Mouse (Mus musculus): ENCODE data around the gene Stx11. TPM values are rescaled to one million over a fixed set of nuclear protein-coding genes. Genes with fewer than 3 reads are reported as not detected.
A peak's percentile ranks its signal among the peaks of the same experiment; 100 is the strongest.
"Not testable (repeated sequence)": the region's sequence is repeated elsewhere in the genome, so short reads cannot be mapped to it uniquely, and the experiment has no call there.

Stx11 gene
- polyA plus RNA-seq, 1 experiment from 2014 or later: 2.4 TPM

- no peak overlapping the region for H3K27ac ChIP-seq
- H3K27me3 ChIP-seq (ENCODE audit: insufficient read depth, low read length): no peaks in the 10 kb centered on the region
- peak overlapping the region; percentile 65 for H3K9ac ChIP-seq (ENCODE audit: low read depth, low read length)
- DNase-seq (ENCODE audit: low spot score) (peak; percentile 54), ATAC-seq (replicated peaks; ENCODE audit: low FRiP score, low read depth) (0 out of 2 replicates have a peak, but pooled peaks have one; percentile 14)
- H3K4me1 ChIP-seq (replicated peaks; ENCODE audit: insufficient read depth, low read length): no peaks in the 10 kb centered on the region
- H3K9me3 ChIP-seq (replicated peaks; ENCODE audit: low read length): no peaks in the 10 kb centered on the region
- peak overlapping the region; percentile 93 for H3K4me2 ChIP-seq (ENCODE audit: low read length)
- peak overlapping the region; percentile 71 for H3K4me3 ChIP-seq (replicated peaks; ENCODE audit: low read depth, low read length)
- 0 out of 2 replicates have a peak, but pooled peaks have one; percentile 10 for TF ChIP-seq CTCF (IDR thresholded peaks at IDR 0.05; ENCODE audit: low read depth)
- WGBS: 5% methylated on average over 29 of the region's 29 CpGs
- H3K36me3 ChIP-seq (ENCODE audit: insufficient read depth, low read length): no peaks in the 10 kb centered on the region
Observed at GRCm38 (mm10) chr10:12963362-12964147, 543 bp downstream of the Stx11 start.

- Histone ChIP-seq H3K27ac (no peak overlapping the region), H3K4me1 (replicated peaks; ENCODE audit: insufficient read depth, low read length) (no peaks in the 10 kb centered on the region), H3K9ac (ENCODE audit: low read depth, low read length) (no peak overlapping the region), H3K4me3 (replicated peaks; ENCODE audit: low read depth, low read length) (no peak overlapping the region), H3K9me3 (replicated peaks; ENCODE audit: low read length) (no peaks in the 10 kb centered on the region), H3K36me3 (ENCODE audit: insufficient read depth, low read length) (no peaks in the 10 kb centered on the region), H3K27me3 (ENCODE audit: insufficient read depth, low read length) (no peaks in the 10 kb centered on the region), H3K4me2 (ENCODE audit: low read length) (no peak overlapping the region)
- ATAC-seq (replicated peaks; ENCODE audit: low FRiP score, low read depth) (no peak), DNase-seq (ENCODE audit: low spot score) (no peak)
- no peak for TF ChIP-seq CTCF (IDR thresholded peaks at IDR 0.05; ENCODE audit: low read depth)
Observed at GRCm38 (mm10) chr10:12962238-12962637, 1.9 kb downstream of the Stx11 start.

- Histone ChIP-seq H3K4me1 (replicated peaks; ENCODE audit: insufficient read depth, low read length) (no peaks in the 10 kb centered on the region), H3K27me3 (ENCODE audit: insufficient read depth, low read length) (no peaks in the 10 kb centered on the region), H3K4me3 (replicated peaks; ENCODE audit: low read depth, low read length) (no peak overlapping the region), H3K9me3 (replicated peaks; ENCODE audit: low read length) (no peaks in the 10 kb centered on the region), H3K4me2 (ENCODE audit: low read length) (no peak overlapping the region), H3K36me3 (ENCODE audit: insufficient read depth, low read length) (no peaks in the 10 kb centered on the region), H3K9ac (ENCODE audit: low read depth, low read length) (no peak overlapping the region), H3K27ac (no peak overlapping the region)
- WGBS: 83% methylated on average over 8 of the region's 8 CpGs
- ATAC-seq (replicated peaks; ENCODE audit: low FRiP score, low read depth) (no peak), DNase-seq (ENCODE audit: low spot score) (no peak)
- TF ChIP-seq CTCF (IDR thresholded peaks at IDR 0.05; ENCODE audit: low read depth): no peak
Observed at GRCm38 (mm10) chr10:12961546-12961945, 2.6 kb downstream of the Stx11 start.

DNA sequence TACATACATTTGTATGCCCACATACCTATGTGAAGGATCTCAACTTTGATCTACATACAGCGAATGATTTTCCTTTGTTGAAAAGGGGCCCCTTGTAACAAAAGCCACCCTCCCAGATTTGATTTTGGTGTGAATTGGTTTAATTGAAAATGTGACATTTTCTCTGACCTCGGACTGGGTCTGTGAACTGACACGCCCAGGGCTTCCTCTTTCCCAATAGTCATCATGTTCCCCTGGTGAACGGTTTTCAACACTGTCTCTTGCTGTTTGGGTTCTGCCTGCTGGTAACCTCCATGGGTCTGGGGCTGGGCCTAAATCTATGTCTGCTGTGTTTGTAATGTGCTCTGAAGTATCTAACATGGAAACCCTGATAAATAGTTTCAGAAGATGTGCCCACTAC is 6.8 kb downstream of the Stx11 start:
- no peak overlapping the region for H3K27ac ChIP-seq
- 77% methylated on average over 4 of the region's 4 CpGs for WGBS
- no peak overlapping the region for H3K4me2 ChIP-seq (ENCODE audit: low read length)
- no peaks in the 10 kb centered on the region for H3K4me1 ChIP-seq (replicated peaks; ENCODE audit: insufficient read depth, low read length)
- DNase-seq (ENCODE audit: low spot score) (no peak), ATAC-seq (replicated peaks; ENCODE audit: low FRiP score, low read depth) (no peak)
- H3K36me3 ChIP-seq (ENCODE audit: insufficient read depth, low read length): no peaks in the 10 kb centered on the region
- H3K9me3 ChIP-seq (replicated peaks; ENCODE audit: low read length): no peaks in the 10 kb centered on the region
- no peaks in the 10 kb centered on the region for H3K27me3 ChIP-seq (ENCODE audit: insufficient read depth, low read length)
- H3K9ac ChIP-seq (ENCODE audit: low read depth, low read length): no peak overlapping the region
- TF ChIP-seq CTCF (IDR thresholded peaks at IDR 0.05; ENCODE audit: low read depth): no peak
- H3K4me3 ChIP-seq (replicated peaks; ENCODE audit: low read depth, low read length): no peak overlapping the region

- Histone ChIP-seq H3K4me1 (replicated peaks; ENCODE audit: insufficient read depth, low read length) (no peaks in the 10 kb centered on the region), H3K27me3 (ENCODE audit: insufficient read depth, low read length) (no peaks in the 10 kb centered on the region), H3K9ac (ENCODE audit: low read depth, low read length) (no peak overlapping the region), H3K4me2 (ENCODE audit: low read length) (no peak overlapping the region), H3K36me3 (ENCODE audit: insufficient read depth, low read length) (no peaks in the 10 kb centered on the region), H3K4me3 (replicated peaks; ENCODE audit: low read depth, low read length) (no peak overlapping the region), H3K9me3 (replicated peaks; ENCODE audit: low read length) (no peaks in the 10 kb centered on the region), H3K27ac (no peak overlapping the region)
- DNase-seq (ENCODE audit: low spot score) (no peak), ATAC-seq (replicated peaks; ENCODE audit: low FRiP score, low read depth) (no peak)
- TF ChIP-seq CTCF (IDR thresholded peaks at IDR 0.05; ENCODE audit: low read depth): no peak
- 33% methylated on average over 1 of the region's 1 CpGs for WGBS
Observed at GRCm38 (mm10) chr10:12955831-12956230, 8.3 kb downstream of the Stx11 start.

GRCm38 (mm10) chr10:12951358-12951757 is 12.7 kb downstream of the Stx11 start:
- not testable (repeated sequence) for ATAC-seq (replicated peaks; ENCODE audit: low FRiP score, low read depth); H3K9ac ChIP-seq (ENCODE audit: low read depth, low read length); H3K27ac ChIP-seq; H3K27me3 ChIP-seq (ENCODE audit: insufficient read depth, low read length); H3K4me2 ChIP-seq (ENCODE audit: low read length); H3K4me1 ChIP-seq (replicated peaks; ENCODE audit: insufficient read depth, low read length); H3K4me3 ChIP-seq (replicated peaks; ENCODE audit: low read depth, low read length); H3K9me3 ChIP-seq (replicated peaks; ENCODE audit: low read length); H3K36me3 ChIP-seq (ENCODE audit: insufficient read depth, low read length); DNase-seq (ENCODE audit: low spot score)
- WGBS: 66% methylated on average over 4 of the region's 4 CpGs

DNA sequence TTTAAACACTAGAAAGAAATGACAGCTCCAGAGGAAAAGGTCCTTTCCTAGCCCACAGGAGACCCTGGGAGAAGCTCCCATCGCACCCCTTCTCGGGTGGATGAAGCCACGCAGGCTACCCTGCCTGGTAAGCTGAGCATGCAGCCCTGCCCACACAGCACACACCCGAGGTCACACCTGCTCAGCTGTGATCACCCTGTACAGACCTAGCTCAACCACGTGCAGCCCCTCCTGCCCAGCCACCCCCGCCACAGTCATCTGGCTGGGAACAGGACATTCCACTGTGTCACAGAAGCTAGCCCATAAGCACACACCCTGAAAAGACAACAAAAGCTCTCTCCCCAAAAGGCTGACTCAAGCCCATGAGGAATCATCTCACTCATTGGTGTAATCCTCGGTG is 14.8 kb downstream of the Stx11 start:
- Histone ChIP-seq H3K9me3 (replicated peaks; ENCODE audit: low read length) (no peaks in the 10 kb centered on the region), H3K36me3 (ENCODE audit: insufficient read depth, low read length) (no peaks in the 10 kb centered on the region), H3K9ac (ENCODE audit: low read depth, low read length) (no peak overlapping the region), H3K27me3 (ENCODE audit: insufficient read depth, low read length) (no peaks in the 10 kb centered on the region), H3K4me2 (ENCODE audit: low read length) (no peak overlapping the region), H3K4me1 (replicated peaks; ENCODE audit: insufficient read depth, low read length) (no peaks in the 10 kb centered on the region), H3K27ac (no peak overlapping the region), H3K4me3 (replicated peaks; ENCODE audit: low read depth, low read length) (no peak overlapping the region)
- 49% methylated on average over 7 of the region's 7 CpGs for WGBS
- DNase-seq (ENCODE audit: low spot score): no peak
- no peak for TF ChIP-seq CTCF (IDR thresholded peaks at IDR 0.05; ENCODE audit: low read depth)
- no peak for ATAC-seq (replicated peaks; ENCODE audit: low FRiP score, low read depth)

All from kidney, postnatal 0 days (tissue).